Mouse (Mus musculus): Measurements from ENCODE around the gene Pcbp3.
"Not testable (repeated sequence)": the region's sequence is repeated elsewhere in the genome, so short reads cannot be mapped to it uniquely, and the experiment has no call there.

Pcbp3 gene

DNA sequence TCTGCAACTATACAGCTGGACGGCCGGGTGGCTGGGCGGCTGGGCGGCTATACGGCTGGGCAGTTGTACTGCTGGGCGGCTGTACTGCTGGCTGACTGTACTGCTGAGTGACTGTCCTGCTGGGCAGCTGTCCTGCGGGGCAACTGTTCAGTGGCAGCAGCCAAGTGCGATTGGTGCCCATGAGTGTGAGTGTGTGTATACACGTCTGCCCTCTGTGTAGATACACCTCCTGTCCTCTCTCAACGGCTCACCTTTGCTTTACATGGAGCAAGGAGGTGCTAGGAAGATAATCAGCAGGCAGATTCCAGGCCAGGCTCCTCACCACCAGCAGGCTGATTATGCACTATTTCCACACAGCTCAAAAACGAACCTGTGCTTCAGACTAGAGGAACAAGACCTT, 152.2 kb downstream of the Pcbp3 start:
- no peak for DNase-seq (ENCODE audit: extremely low read depth, insufficient read length, low spot score)

DNA sequence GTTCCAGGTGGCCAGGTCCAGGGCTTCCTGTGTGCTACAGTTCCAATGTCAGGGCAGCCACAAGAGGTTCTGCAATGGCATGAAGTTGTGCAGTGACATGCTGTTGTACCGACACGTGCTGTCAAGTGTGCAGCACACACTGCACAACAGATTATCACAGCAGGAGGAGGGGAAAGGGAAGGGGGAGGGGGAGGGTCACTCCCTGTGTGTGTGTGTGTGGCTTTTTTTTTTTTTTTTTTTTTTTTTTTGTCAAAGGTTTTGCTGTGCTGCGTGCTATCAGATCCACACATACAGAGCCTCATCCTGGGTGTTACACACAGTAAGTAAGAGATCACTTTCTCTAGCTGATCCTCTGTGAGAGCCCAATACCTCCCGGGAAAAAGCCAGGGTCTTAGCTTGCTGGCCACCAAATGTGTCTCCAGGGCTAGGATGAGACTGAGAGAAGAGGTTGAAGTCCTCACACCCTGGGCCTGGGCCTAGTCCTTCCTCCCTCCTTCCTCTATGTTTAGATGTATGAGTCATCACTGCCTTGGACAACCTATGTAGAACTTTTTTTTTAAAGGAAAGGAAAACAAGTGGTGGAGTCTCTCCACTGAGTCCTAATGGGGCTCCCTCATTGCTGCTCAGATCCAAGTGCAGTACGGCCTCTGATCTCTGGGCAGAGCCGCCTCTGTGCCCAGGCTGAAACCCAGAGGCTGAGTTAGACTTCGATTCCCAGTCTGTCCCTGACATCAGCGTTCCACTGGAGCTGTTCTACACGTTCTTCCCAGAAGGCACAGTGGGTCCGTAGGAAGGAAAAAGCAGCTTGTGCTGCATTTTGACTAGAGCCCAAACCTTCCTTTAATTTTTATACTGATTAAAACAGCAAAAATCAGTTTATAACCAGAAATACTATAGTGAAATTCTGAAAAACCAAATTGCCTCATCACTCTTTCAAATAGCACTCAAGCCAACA, 153.0 kb downstream of the Pcbp3 start:
- DNase-seq (ENCODE audit: extremely low read depth, insufficient read length, low spot score) = no peak

- DNase-seq (ENCODE audit: extremely low read depth, insufficient read length, low spot score) = no peak
These were observed 159.2 kb downstream of the Pcbp3 start for GRCm38 (mm10) chr10:76802500-76802885.

DNA sequence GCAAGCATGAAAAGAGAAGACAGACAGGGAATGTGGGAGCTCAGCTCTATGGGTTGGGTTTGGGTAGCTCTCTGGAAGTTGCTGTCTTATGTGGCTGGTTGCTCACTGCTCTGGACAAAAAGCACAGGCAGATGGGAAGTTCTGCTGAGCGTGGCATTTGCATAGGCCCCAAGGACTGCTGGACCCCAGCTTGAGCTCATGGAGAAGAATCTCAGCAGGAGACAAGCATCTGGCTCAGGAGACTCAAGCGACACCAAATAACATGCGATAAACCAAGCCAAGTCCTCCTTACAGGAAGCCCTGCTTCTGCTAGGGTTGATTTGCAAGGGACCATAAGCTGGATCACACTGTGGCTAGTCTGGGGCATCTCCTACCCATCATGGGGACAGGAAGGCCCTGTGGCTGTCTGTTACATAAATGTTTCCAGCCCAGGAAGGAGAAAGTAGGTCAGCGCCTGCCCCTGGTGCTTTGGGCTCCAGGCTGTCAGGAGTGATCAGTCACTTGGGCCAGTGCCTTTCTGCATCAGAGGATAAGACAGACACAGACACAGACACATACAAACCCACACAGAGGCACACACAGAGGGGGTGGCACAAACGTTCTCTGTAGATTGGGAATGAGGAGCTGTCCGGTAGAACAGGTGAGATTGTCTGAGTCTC, 159.7 kb downstream of the Pcbp3 start:
- DNase-seq (ENCODE audit: extremely low read depth, insufficient read length, low spot score) = no peak

GRCm38 (mm10) chr10:76801237-76801641, 160.4 kb downstream of the Pcbp3 start:
- DNase-seq (ENCODE audit: extremely low read depth, insufficient read length, low spot score) = no peak

DNA sequence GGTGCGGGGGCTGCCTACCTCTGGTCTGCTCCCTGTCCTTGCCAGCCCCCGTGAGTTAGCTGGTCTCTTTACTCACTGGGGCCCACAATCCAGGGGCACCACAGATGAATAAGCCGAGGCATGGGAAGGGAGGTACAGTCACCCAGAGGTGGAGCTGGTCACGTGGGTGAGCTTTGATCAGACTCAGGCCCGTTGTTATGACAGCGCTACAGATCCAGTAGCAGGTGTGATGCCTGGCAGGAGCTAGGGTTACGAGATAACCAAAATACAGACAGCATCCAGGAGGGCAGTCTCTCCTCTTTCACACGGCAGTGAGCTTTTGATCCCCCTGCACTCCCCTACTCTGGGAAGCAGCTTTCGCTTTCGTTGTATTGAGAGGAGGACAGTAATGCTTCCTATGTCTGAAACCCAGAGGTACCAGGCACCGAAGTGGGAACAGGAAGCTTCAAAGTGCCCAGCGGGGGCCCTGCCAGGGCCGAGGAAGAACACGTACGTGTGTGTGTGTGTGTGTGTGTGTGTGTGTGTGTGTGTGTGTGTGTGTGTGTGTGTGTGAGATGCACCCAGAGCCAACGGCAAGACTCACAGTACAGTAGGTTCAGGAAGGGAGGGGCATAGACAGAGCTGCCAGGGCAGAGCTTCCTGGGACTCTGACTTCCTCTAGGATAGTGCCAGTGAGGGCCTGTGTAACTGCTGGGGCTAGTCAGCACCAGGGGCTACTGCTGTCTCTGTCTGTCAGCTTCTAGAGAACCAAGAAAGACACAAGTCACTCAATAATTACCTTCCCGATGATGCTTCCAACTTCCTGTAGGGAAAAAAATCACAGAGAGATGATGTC, 162.7 kb downstream of the Pcbp3 start:
- DNase-seq (ENCODE audit: extremely low read depth, insufficient read length, low spot score) = no peak

GRCm38 (mm10) chr10:76794102-76794501, 167.6 kb downstream of the Pcbp3 start:
- DNase-seq (ENCODE audit: extremely low read depth, insufficient read length, low spot score) = no peak

- no peak for DNase-seq (ENCODE audit: extremely low read depth, insufficient read length, low spot score)
These were observed 170.2 kb downstream of the Pcbp3 start for GRCm38 (mm10) chr10:76791475-76791874.

- no peak for DNase-seq (ENCODE audit: extremely low read depth, insufficient read length, low spot score)
These were observed 171.8 kb downstream of the Pcbp3 start for GRCm38 (mm10) chr10:76789885-76790284.

- no peak for DNase-seq (ENCODE audit: extremely low read depth, insufficient read length, low spot score)
These were observed 176.4 kb downstream of the Pcbp3 start for GRCm38 (mm10) chr10:76785312-76785711.

- no peak for DNase-seq (ENCODE audit: extremely low read depth, insufficient read length, low spot score)
These were observed 182.5 kb downstream of the Pcbp3 start for GRCm38 (mm10) chr10:76779225-76779624.

DNA sequence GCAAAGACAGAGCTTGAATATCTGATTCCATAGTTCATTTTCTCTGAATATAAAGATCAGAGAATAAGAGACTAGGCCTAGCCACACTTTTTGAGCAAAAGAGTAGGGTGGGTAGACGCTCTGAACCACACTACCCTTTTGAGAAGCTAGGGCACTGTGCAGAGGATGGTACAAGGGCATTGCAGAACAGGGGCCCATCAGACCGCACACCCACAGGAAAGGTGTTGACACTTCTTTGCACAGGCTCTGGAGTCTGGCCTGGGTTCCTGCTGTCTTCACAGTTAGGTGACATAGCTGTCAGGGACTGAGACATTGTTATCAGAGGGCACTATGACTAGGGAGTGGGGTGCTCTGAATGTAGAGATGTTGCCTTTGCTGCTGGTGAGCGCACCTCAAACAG, 190.1 kb downstream of the Pcbp3 start:
- no peak for DNase-seq (ENCODE audit: extremely low read depth, insufficient read length, low spot score)

GRCm38 (mm10) chr10:76771086-76771485, 190.6 kb downstream of the Pcbp3 start:
- DNase-seq (ENCODE audit: extremely low read depth, insufficient read length, low spot score) = no peak

DNA sequence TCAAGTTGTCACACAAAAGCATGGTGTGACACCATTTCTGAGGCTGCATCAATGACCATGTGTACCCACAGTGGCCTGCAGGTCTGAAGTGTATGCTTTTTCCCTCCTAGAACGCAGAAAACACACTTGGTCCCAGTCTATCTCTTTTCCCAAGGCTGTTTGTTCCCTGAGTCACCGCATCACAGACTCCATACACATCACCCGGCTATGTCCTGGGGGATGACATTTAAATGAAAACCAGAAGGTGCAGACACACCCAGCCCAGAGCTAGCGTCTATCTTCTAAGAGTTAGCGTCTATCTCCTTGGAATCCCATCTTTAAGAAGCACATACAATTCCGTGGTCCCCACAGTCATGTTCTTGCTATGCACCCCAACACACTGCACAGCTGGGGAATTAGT, 192.1 kb downstream of the Pcbp3 start:
- no peak for DNase-seq (ENCODE audit: extremely low read depth, insufficient read length, low spot score)

- DNase-seq (ENCODE audit: extremely low read depth, insufficient read length, low spot score) = no peak
These were observed 195.5 kb downstream of the Pcbp3 start for GRCm38 (mm10) chr10:76766196-76766595.

DNA sequence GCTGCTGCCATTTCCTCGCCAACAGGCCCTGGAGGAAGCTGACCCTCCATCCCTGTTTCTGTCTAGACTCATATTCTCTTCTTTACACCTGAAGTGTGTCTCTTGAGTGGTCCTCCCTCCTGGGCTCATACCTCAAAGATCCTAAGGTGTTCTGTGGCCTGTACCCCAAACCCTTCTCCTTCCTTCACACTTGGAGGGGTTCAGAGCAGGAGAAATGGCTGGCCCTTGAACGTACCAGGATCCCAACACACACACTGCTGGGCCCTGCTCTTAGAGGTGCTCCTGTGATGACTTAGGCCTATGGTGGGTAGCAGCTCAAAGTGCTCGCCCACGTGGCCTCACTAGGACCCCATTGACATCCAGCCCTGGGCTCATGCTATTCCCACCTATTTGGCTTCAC, 196.8 kb downstream of the Pcbp3 start:
- DNase-seq (ENCODE audit: extremely low read depth, insufficient read length, low spot score) = no peak

DNA sequence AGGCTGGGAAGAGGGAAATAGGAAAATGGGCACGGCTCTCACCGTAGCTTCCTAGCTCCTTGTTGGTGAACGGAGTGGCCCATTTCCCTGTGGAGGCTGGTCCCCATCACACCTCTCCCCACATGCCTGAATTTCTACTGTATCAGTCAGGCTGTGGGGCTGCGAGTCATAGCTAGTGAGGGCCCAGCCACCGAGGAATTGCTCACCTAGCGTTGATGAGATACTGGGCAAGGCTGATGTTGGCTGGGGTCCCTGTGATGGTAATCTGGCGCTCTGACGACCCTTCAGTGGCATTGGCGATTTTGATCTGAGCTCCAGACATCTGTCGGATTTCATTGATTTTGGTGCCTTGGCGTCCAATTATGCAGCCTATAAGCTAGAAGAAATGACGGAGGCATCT, 198.7 kb downstream of the Pcbp3 start:
- DNase-seq (ENCODE audit: extremely low read depth, insufficient read length, low spot score) = no peak

- no peak for DNase-seq (ENCODE audit: extremely low read depth, insufficient read length, low spot score)
These were observed 199.3 kb downstream of the Pcbp3 start for GRCm38 (mm10) chr10:76762411-76762810.

DNA sequence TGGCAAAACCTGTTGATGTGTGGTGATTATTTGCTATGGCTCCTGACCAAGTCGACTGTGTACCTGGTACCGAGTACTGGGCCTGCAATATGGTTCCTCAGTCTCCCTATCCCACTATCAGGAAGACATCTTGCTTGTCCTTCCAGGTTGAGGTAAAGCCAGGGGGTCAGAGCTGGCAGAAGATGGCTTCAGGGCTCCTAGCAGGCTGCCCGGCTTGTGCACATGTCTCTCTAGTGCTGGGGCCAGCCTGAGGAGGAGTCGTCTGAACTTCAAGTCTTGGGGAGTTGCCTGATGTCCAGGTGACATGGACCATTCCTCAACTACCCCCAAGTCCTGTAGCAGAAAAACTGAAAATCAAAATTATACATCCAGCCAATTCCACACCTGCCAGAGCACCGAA, 201.8 kb downstream of the Pcbp3 start:
- no peak for DNase-seq (ENCODE audit: extremely low read depth, insufficient read length, low spot score)

DNA sequence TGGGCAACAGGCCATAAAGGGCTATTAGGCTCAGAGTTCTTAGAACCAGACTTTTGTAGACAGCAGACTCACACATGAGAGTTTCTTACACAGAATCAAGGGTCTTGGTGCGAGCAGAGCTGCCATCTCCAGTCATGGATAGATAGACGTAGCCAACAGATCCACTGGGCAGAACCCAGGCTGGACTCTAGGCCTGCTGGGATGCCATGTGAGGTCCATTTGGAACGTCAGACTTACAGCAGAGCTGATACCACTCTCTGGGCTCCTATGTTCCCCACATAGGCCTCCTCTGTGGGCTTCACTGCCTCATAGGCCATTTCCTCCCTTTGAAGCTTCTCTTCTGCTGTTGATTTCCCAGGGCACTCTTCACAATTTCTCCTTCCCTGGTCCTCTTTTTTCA, 208.0 kb downstream of the Pcbp3 start:
- no peak for DNase-seq (ENCODE audit: extremely low read depth, insufficient read length, low spot score)

GRCm38 (mm10) chr10:76744267-76744666, 217.4 kb downstream of the Pcbp3 start:
- DNase-seq (ENCODE audit: extremely low read depth, insufficient read length, low spot score) = not testable (repeated sequence)
